Mouse (Mus musculus) layer of hippocampus, postnatal 36 days (tissue): ENCODE measurements at regions not wholly inside any gene's neighbourhood (a gene's known extent, or its start where the extent isn't known, plus 50 kb on each side); places are given as distances from the start of the nearest gene placed in this dataset.

ENCODE experiments used
- DNase-seq, 2 experiments: peaks; one replicate each; pipeline ENCODE4 v3.0.0; 2022

- no peak for DNase-seq
Observed at GRCm38 (mm10) chr9:94378835-94379234, 159.0 kb downstream of the 1190002N15Rik start.

DNA sequence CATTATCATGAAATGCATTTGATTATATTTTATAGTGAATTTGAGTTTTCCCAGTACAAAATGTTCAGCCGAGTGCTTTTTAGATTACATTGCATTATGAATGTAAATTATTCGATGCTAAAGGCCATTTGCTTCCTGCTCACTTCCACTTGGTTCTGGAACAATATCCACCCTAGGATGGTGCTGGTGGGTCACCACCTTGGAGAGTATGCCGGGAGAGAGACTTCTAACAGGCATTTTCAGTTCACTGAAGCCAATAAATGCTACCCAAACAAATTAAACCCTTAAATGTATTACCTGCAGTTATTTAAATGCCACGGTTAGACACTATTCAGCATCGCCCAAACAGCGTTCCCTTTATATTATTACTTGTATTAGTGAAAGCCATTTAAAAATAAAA, 159.6 kb downstream of the 1190002N15Rik start:
- no peak for DNase-seq

- DNase-seq = no peak
Observed at GRCm38 (mm10) chr9:94377346-94378039, 160.4 kb downstream of the 1190002N15Rik start.

- no peak for DNase-seq
Observed at GRCm38 (mm10) chr9:94370976-94371375, 166.9 kb downstream of the 1190002N15Rik start.

DNA sequence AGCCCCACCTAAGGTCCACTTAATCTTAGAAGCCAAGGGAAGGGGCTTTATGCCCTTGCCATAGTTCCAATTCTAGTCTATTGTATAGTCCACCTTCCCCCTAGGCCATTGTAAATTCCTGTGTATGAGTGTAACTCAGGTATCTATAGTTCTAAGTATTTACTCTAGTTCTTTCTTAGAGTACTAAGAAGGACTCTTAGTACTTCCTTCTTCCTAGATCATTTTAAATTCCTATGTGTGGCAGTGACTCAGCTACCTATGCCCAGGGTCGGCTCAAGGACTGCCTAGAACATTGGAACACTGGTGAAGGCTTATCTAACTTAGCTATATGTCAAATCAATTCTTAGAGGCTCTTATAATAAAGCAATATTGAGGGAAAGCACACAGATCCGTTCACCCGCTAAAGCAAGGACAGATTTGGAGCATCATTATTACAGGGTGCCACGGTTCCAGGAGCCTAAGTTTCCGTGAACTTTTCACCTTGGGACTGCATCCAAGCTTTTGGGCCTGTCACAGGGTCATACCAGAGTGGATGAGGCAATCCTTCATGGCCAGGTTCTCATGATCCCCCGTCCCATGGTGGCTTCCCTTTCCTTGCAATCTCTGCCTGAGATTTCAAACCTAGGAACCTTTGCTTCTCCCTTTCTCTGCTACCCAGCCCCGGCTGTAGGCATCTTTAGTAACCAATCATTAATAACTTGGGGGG, 169.5 kb downstream of the 1190002N15Rik start:
- DNase-seq = no peak

DNA sequence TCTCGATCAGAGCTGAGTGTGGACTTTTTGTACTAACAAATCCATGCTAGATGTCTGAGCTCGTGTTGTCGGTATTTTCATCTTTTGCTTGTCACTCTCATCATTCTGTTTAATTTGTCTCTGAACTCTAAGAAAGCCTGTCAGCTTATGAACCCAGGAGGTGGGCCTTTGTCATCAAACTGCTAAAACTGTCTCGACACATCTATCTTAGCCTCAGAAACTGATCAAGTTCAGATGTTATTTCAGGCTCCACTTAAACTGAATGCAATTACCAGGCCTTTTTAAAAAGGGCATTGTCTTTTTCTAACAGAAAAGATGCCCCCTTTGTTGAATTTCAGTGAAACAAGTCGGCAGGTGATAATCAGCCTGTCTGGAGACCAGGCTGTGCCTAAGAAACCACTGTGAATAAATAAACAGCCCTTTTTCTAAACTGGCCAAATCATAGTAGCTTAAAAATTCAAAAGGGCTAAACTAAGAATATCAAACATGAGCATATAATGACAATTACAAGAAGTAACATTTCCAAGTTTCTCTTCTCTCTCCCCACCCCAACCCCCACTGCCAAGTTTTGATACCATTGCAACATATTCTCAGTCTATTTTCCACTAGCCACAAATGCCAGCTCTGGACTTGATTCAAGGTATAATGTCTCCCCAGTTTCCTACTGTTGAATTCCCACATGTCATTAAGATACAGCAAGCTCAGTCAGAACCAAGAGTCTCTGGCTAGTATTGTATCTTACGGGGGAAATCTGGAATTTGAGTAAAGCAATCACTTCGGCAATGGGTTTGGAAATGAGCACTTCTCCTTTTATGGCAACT, 175.8 kb downstream of the 1190002N15Rik start:
- DNase-seq = no peak

GRCm38 (mm10) chr9:94361011-94361410, 176.9 kb downstream of the 1190002N15Rik start:
- DNase-seq = no peak

DNA sequence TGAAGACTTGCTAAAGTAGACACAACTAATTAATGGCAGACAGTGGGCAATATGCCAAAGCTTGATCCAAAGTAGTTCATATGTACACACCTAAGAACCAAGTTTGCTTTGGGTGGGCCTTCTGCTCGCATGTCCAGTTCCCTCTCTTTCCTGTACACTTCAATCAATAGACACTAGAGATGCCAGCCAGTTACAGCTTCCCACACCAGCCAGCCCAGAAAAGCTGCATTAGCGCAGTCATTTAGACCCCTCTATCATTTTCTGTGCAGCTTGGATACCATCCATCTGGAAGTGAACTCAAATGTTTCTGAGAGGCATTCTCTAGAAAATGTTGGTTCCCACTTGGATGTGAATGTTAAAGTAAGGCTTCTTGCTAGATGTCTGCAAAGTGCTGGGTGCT, 179.7 kb downstream of the 1190002N15Rik start:
- no peak for DNase-seq

- no peak for DNase-seq
Observed at GRCm38 (mm10) chr9:94342011-94342410, 195.9 kb downstream of the 1190002N15Rik start.

DNA sequence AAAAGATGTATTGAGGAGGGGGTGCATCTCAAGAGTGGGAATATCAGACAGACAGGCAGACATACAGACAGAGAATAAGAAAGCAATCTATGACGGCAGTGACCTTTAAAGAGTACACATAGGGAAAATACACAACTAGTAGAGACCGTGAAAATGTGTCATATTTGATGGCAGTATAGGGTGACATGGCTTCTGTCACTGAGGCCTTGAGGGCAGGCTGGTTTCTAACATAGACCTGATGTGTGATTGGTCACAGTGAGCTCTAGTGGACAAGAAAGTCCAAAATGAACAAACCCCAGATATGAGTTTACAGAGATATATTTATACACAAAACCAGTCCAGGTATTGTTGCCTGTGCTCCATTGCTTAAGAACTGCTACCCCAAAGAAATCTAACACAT, 196.3 kb downstream of the 1190002N15Rik start:
- no peak for DNase-seq

DNA sequence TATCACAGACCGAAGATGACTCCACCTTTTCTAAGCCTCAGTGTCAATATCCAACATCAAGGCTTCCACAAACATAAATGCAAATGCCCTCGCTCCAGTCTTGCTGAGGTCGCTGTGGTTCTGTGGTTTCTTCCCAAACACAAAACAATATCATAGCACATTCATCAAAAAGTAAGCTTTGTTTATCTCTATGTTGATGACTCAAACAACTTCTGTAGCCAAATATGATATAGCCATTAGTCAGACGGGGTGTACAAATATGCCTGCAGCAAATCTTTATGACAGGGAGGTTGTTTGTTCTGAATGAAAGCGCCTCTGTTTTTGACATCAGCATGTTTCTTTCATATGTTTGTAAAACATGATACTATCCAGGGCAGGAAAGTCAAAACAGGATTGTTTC, 204.4 kb downstream of the 1190002N15Rik start:
- DNase-seq = no peak

DNA sequence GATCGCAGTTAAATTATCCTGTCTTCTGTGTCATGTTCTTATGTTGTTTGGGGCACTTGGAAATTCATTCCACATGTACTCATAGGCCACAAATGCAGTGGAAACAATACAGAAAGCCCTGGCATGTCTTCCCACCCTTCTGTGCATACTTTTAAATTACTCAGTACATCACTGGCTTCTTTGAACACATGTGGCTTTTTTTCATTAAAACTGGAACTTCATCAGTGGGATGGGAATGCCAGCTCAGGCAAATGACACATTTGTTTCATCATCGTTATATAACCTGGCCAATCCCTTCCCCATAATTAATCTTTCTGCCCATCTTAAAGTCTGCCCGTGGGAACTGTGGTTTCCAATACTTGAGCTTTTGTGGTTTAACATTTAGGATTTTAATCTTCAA, 214.9 kb downstream of the 1190002N15Rik start:
- DNase-seq = no peak

DNA sequence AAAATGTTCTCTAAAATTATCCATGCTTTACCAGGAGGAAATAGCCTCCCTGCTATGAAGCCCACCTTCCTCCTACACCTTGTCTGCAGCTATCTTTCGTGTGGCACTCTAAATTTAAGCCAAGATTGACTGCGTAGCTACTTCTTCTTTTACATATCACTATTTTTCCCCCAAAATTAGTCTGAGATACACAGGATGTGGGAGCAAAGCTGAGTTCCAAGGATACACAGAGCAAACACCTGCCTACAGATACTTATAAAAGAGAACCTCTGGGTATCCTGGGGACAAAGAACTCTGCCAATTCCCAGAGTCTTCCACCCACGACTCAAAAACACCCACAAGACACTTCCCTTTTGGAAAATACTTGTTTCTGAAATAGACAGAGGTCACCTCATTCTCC, 235.3 kb downstream of the 1190002N15Rik start:
- DNase-seq = no peak

DNA sequence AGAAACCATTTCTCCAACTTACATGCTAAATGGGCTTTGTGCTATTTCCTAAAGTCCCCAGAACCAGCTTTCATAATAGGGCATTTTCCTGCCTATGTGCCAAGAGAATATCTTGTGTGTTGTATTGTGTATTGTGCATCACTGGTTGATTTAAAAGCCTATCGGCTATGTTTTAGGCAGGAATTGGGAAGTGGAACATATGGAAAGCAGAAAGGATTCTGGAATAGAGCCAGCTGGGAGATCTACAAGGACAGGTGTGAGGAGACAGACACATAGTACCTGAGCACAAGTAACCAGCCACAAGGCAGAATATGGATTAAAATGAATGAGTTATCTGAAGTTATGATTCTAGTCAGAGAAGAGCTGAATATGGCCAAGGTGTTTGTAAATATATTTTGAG, 236.0 kb downstream of the 1190002N15Rik start:
- DNase-seq = no peak

DNA sequence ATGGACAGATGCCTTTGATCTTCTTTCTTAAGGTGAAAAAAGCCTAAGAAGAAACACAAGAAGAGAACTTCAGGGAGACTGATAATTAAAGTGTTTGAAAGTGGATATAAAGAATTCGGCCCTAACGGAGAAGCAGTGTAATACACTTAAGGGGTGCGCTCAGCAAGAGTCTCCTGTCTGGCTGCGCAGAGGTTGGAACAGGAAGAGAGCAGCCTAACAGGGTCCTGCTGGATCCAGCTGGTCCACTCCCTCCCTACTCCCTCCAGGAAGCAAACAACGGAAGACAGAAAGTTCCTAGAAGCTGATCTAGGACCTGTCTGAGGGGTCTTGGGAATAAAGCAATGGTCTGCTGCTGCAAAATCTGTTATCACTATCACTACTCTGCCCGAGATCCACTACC, 242.4 kb downstream of the 1190002N15Rik start:
- DNase-seq = no peak

- DNase-seq = no peak
Observed at GRCm38 (mm10) chr9:94292147-94292546, 245.7 kb downstream of the 1190002N15Rik start.

GRCm38 (mm10) chr9:94289546-94289945, 248.3 kb downstream of the 1190002N15Rik start:
- no peak for DNase-seq

- no peak for DNase-seq
Observed at GRCm38 (mm10) chr9:94287559-94287958, 250.3 kb downstream of the 1190002N15Rik start.

DNA sequence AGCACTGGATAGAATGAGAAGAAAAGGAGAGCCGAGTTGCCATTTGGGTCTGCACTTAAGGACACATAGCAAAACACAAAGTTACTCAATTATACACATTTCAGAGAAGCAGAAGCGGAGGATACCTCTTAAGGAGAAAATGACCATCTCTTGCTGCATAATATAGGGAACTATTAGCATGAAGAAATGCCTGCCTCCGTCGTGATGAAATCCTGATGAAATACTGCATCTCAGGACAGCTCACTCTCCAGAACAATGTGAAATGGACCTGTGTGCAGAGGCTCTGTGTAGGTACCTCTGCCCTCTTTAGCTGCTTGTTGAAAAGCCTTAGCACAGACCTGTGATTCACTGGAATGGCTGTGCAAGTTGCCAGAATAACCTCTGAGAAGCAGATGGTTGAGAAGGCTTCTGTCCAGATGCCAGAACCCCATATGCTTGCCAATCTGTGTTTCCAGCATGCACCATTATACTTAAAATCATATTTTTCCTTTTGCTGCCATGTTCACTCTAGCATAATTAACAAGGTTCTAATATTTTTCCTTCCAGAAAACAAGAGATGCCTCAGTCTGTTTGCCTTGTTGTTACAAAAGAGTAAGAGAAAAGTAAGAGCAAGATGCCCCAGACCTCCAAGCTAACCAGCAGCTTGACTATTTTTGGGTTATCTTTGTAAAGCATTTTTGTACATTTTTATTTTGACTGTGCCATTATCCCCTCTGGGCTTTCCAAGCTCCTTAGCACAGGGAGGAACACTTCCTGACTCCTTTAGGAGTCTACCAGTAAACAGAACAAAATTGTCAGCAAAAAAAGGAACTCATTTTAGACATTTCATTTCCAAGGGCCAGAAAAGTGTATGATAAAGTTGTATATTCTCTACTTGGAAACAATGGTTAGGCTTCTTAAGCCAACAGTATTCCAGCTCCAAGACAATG, 259.0 kb downstream of the 1190002N15Rik start:
- DNase-seq = peak; percentile 64 to 76

DNA sequence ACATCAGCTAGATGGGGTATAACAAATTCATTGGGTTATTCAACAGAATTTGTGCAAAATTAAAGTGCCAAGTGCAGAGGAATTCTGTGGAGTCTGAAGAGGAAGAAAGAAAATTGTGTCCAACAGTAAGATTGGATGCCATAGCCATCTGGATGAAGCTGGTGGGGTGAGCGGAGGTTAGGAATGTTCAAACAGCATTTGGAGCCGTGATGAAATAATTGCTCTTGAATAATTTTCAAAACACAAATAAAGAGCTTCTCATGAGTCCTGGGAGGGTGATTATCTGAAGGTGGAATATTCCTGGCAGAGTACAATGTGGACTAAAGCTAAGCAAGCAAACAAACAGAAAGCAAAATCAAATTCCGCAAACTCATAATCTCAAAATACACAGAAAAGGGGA, 260.8 kb downstream of the 1190002N15Rik start:
- DNase-seq = no peak

- DNase-seq = no peak
Observed at GRCm38 (mm10) chr9:94269213-94269612, 268.7 kb downstream of the 1190002N15Rik start.

DNA sequence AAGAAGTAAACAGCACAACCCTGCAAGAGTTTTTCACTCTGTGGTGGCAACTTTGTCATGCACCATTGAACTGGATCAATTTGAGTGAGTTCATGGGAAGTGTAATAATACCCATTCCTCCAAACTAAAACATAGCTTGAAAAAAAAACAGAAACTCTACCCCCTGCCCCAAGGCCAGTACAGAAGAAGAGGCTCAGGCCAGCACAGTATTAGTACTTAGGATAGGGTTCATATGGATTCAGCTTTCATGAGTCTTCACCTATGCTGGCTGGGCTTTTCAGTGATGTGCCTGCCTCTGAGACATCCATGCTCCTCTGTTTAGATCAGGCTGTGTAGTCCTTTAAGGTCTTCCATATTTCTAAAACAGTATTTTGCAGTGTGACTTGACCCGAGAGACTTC, 270.6 kb downstream of the 1190002N15Rik start:
- DNase-seq = no peak
